Mouse (Mus musculus) neural tube, embryonic 11.5 days (tissue): ENCODE measurements around the gene Bri3bp. TPM values are rescaled to one million over a fixed set of nuclear protein-coding genes. Genes with fewer than 3 reads are reported as not detected.
A peak's percentile ranks its signal among the peaks of the same experiment; 100 is the strongest.

Experiments used
- ATAC-seq: fragments of 200-750 bp; cut with Nextera tagmentation; 2 replicates; pipeline ENCODE4 v1.8.0; 2017; ENCODE audit warnings: moderate number of reproducible peaks, mild to moderate bottlenecking, moderate TSS enrichment, moderate library complexity; ENCODE audit not compliant: insufficient read depth, low FRiP score, low TSS enrichment
- DNase-seq: peaks from one replicate; pipeline ENCODE4 v3.0.0-alpha.2; 2015; ENCODE audit warnings: low spot score
- H3K27ac ChIP-seq: fragments of 300-500 bp; sonication (generic); 2 replicates; pipeline ENCODE4 v1.5.1; 2014; ENCODE audit warnings: low read depth, mild to moderate bottlenecking, low read length
- H3K27me3 ChIP-seq: fragments of 300-500 bp; sonication (generic); 2 replicates; pipeline ENCODE4 v1.6.1; 2014; ENCODE audit warnings: mild to moderate bottlenecking, low read length, mixed read lengths; ENCODE audit not compliant: control insufficient read depth, insufficient read depth
- H3K36me3 ChIP-seq: fragments of 300-500 bp; sonication (generic); 2 replicates; pipeline ENCODE4 v1.6.1; 2014; ENCODE audit warnings: mild to moderate bottlenecking, low read length, moderate library complexity, mixed read lengths; ENCODE audit not compliant: control insufficient read depth, insufficient read depth
- H3K4me1 ChIP-seq: fragments of 300-500 bp; sonication (generic); 2 replicates; pipeline ENCODE4 v1.6.1; 2014; ENCODE audit warnings: low read length, mixed read lengths; ENCODE audit not compliant: control insufficient read depth, insufficient read depth
- H3K4me2 ChIP-seq: fragments of 300-500 bp; sonication (generic); 2 replicates; pipeline ENCODE4 v1.6.1; 2014; ENCODE audit warnings: low read depth, mild to moderate bottlenecking, moderate library complexity
- H3K4me3 ChIP-seq: fragments of 300-500 bp; sonication (generic); 2 replicates; pipeline ENCODE4 v1.5.1; 2014; ENCODE audit warnings: low read depth, low read length
- H3K9ac ChIP-seq: fragments of 300-500 bp; sonication (generic); 2 replicates; pipeline ENCODE4 v1.6.1; 2014; ENCODE audit warnings: mild to moderate bottlenecking, low read length
- H3K9me3 ChIP-seq: fragments of 300-500 bp; sonication (generic); 2 replicates; pipeline ENCODE4 v1.6.1; 2016; ENCODE audit warnings: low read length; ENCODE audit not compliant: control insufficient read depth
- WGBS: fragments of 180-500 bp; shearing (Covaris S2); extraction: QIAGEN DNeasy Blood & Tissue Kit; methylation state at CpG from one replicate; pipeline ENCODE4 v1.1.7; 2014; 5-methylcytosine and 5-hydroxymethylcytosine counted together
- polyA plus RNA-seq: library from polyadenylated mRNA; unstranded; fragments of >200 nt; fragmentation: Nextera tagmentation; extraction: Ambion mirVana; gene quantifications from 2 replicates; pipeline ENCODE4 v1.2.1, GENCODE M21; 2014

Bri3bp gene
- polyA plus RNA-seq, 1 experiment from 2014 or later, result 38.0 TPM

- 92% methylated on average over 10 of the region's 10 CpGs for WGBS
- Histone ChIP-seq H3K27me3 (no peaks in the 10 kb centered on the region), H3K4me1 (no peaks in the 10 kb centered on the region), H3K9me3 (no peaks in the 10 kb centered on the region), H3K27ac (no peak overlapping the region), H3K4me3 (no peak overlapping the region), H3K9ac (no peak overlapping the region), H3K36me3 (peaks cover 4% of the 10 kb centered on the region), H3K4me2 (no peak overlapping the region)
- DNase-seq (no peak), ATAC-seq (no peak)
These were observed 49.7 kb downstream of the Bri3bp start for GRCm38 (mm10) chr5:125491107-125491506.

- Histone ChIP-seq H3K27ac (no peak overlapping the region), H3K4me3 (no peak overlapping the region), H3K27me3 (no peaks in the 10 kb centered on the region), H3K36me3 (peaks cover 4% of the 10 kb centered on the region), H3K4me1 (no peaks in the 10 kb centered on the region), H3K4me2 (no peak overlapping the region), H3K9ac (no peak overlapping the region), H3K9me3 (no peaks in the 10 kb centered on the region)
- ATAC-seq (no peak), DNase-seq (no peak)
- WGBS, result 65% methylated on average over 17 of the region's 17 CpGs
These were observed 51.2 kb downstream of the Bri3bp start for GRCm38 (mm10) chr5:125492379-125493092.

- ATAC-seq (no peak), DNase-seq (no peak)
- Histone ChIP-seq H3K4me3 (no peak overlapping the region), H3K36me3 (peaks cover 4% of the 10 kb centered on the region), H3K9ac (no peak overlapping the region), H3K27ac (no peak overlapping the region), H3K4me2 (no peak overlapping the region), H3K4me1 (no peaks in the 10 kb centered on the region), H3K9me3 (no peaks in the 10 kb centered on the region), H3K27me3 (no peaks in the 10 kb centered on the region)
- 68% methylated on average over 5 of the region's 5 CpGs for WGBS
These were observed 51.7 kb downstream of the Bri3bp start for GRCm38 (mm10) chr5:125493093-125493423.

GRCm38 (mm10) chr5:125495655-125496054 lies 54.3 kb downstream of the Bri3bp start:
- no peak overlapping the region for H3K9ac ChIP-seq
- no peak for ATAC-seq
- H3K36me3 ChIP-seq, result no peaks in the 10 kb centered on the region; the same call in 1 of the 2 replicates

DNA sequence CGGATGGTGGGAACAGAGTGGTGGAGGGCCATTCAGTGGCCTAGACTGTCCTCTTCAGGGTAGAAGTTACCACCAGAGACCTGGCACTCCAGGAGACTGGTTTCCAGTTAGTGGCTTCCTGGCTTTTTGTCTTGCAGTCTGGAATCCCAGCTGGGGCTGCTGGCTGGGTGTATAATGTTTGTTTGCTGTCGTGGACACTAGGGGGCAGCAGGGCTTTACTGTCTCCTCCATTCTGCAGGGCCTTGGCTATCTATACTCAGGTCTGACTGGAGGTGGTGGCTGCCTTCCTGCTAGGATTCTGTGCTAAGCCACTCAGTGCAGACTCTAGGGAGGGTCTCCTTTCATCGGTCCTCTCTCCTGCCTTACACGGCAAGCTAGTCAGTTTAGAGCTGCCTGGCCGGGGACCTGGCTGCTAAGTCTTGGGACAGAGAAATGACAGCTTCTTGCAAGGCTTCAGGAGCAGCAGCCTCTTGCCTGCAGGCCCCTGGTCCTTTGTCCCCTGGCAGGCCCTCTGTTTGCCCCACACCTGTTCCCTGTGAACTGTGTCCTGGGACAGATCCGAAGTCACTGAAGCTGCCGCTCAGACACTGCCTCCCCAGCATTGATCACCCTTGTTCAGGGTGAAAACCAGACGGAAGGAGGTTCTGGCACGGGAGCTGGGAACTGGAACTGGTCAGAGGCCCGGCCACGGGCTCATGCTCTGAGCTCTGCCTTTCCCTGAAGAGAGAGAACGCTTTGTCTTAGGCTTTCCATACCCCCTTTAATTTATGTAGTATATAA lies 56.6 kb downstream of the Bri3bp start:
- Histone ChIP-seq H3K4me2 (no peak overlapping the region), H3K36me3 (no peaks in the 10 kb centered on the region; the same call in 1 of the 2 replicates), H3K9ac (no peak overlapping the region), H3K4me1 (no peaks in the 10 kb centered on the region), H3K4me3 (no peak overlapping the region), H3K27ac (no peak overlapping the region), H3K27me3 (no peaks in the 10 kb centered on the region), H3K9me3 (no peaks in the 10 kb centered on the region)
- 68% methylated on average over 12 of the region's 12 CpGs for WGBS
- ATAC-seq (0 out of 2 replicates have a peak, but pooled peaks have one; percentile 63), DNase-seq (peak; percentile 70)

More at GRCm38 (mm10) chr5:125495655-125496054, 54.3 kb downstream of the Bri3bp start:
- H3K4me3 ChIP-seq, result no peak overlapping the region
- H3K4me2 ChIP-seq, result no peak overlapping the region
- H3K27ac ChIP-seq, result no peak overlapping the region
- H3K4me1 ChIP-seq, result no peaks in the 10 kb centered on the region
- no peaks in the 10 kb centered on the region for H3K9me3 ChIP-seq
- WGBS, result 93% methylated on average over 10 of the region's 10 CpGs
- no peaks in the 10 kb centered on the region for H3K27me3 ChIP-seq
- no peak for DNase-seq

GRCm38 (mm10) chr5:125501505-125501904 lies 60.1 kb downstream of the Bri3bp start:
- WGBS, result 93% methylated on average over 6 of the region's 6 CpGs
- ATAC-seq, result no peak
- 0 out of 2 replicates have a peak, but pooled peaks cover 2% of the 10 kb centered on the region for H3K4me1 ChIP-seq
- H3K9ac ChIP-seq, result no peak overlapping the region
- no peaks in the 10 kb centered on the region; the same call in 1 of the 2 replicates for H3K36me3 ChIP-seq
- H3K27me3 ChIP-seq, result no peaks in the 10 kb centered on the region
- H3K27ac ChIP-seq, result no peak overlapping the region
- H3K4me2 ChIP-seq, result no peak overlapping the region
- no peak for DNase-seq
- no peak overlapping the region for H3K4me3 ChIP-seq
- no peaks in the 10 kb centered on the region for H3K9me3 ChIP-seq

DNA sequence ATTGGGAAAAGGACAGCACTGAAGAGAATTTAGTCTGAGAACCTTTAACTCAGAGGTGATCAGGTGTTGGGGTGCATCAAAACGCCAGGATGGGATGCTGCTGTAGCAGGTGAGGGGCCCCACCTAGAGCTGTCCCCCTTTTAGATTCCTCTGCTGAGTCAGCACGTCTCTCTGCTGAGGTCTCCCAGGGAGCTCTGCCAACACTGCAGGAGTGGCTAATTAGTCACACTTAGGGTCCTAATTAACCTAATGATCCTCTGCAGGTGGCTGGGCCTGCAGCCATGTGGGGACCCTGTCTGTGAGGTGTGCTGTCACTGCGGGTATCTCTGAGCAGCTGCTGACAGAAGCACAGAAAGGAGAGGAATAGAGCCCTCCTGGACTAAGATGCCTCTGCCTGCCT lies 60.8 kb downstream of the Bri3bp start:
- H3K36me3 ChIP-seq, result no peaks in the 10 kb centered on the region; the same call in 1 of the 2 replicates
- no peak for DNase-seq

GRCm38 (mm10) chr5:125503628-125504027 lies 62.3 kb downstream of the Bri3bp start:
- no peak for DNase-seq
- no peaks in the 10 kb centered on the region for H3K9me3 ChIP-seq
- no peak for ATAC-seq
- H3K4me2 ChIP-seq, result no peak overlapping the region
- peaks cover under 1% of the 10 kb centered on the region for H3K36me3 ChIP-seq
- no peak overlapping the region for H3K27ac ChIP-seq
- H3K4me3 ChIP-seq, result no peak overlapping the region
- H3K9ac ChIP-seq, result no peak overlapping the region
- no peaks in the 10 kb centered on the region for H3K27me3 ChIP-seq
- 97% methylated on average over 6 of the region's 6 CpGs for WGBS
- H3K4me1 ChIP-seq, result peaks cover 2% of the 10 kb centered on the region; the same call in 1 of the 2 replicates

More for the DNA sequence above, 60.8 kb downstream of the Bri3bp start:
- H3K4me2 ChIP-seq, result no peak overlapping the region
- no peaks in the 10 kb centered on the region for H3K9me3 ChIP-seq
- no peak overlapping the region for H3K27ac ChIP-seq
- WGBS, result 44% methylated on average over 3 of the region's 3 CpGs
- peaks cover 2% of the 10 kb centered on the region; the same call in 1 of the 2 replicates for H3K4me1 ChIP-seq
- H3K9ac ChIP-seq, result no peak overlapping the region
- no peak for ATAC-seq
- no peak overlapping the region for H3K4me3 ChIP-seq
- H3K27me3 ChIP-seq, result no peaks in the 10 kb centered on the region
